Mouse (Mus musculus) midbrain, embryonic 13.5 days (tissue): ENCODE data around the gene Mmp7. TPM values are rescaled to one million over a fixed set of nuclear protein-coding genes. Genes with fewer than 3 reads are reported as not detected.

ENCODE experiments used
- polyA plus RNA-seq: library from polyadenylated mRNA; unstranded; fragments of >200 nt; fragmentation: Nextera tagmentation; extraction: Ambion mirVana; gene quantifications from 2 replicates; pipeline ENCODE4 v1.2.1, GENCODE M21; 2015

The Mmp7 gene
- polyA plus RNA-seq, 1 experiment from 2014 or later: not detected

Other genes with a start within 250 kb of the Mmp7 start
- not detected in 2 replicates for gene Mmp3, start 246.3 kb upstream of the Mmp7 start, polyA plus RNA-seq
- not detected in 2 replicates for gene Mmp10, start 189.7 kb upstream of the Mmp7 start, polyA plus RNA-seq
- 0.07 and 0.13 TPM in 2 replicates for gene Mmp8, start 133.6 kb upstream of the Mmp7 start, polyA plus RNA-seq
- not detected in 2 replicates for gene Mmp27, start 120.7 kb upstream of the Mmp7 start, polyA plus RNA-seq
- not detected in 2 replicates for gene Mmp20, start 63.9 kb upstream of the Mmp7 start, polyA plus RNA-seq
- 37.5 and 43.6 TPM in 2 replicates for gene Tmem123, start 72.0 kb downstream of the Mmp7 start, polyA plus RNA-seq
- gene Birc2, start 145.0 kb downstream of the Mmp7 start, polyA plus RNA-seq: 49.1 and 50.7 TPM in 2 replicates
- gene Birc3, start 181.1 kb downstream of the Mmp7 start, polyA plus RNA-seq: 1.4 and 1.5 TPM in 2 replicates